Mouse (Mus musculus) small intestine, adult 2 months (tissue): ENCODE data around the gene D430041D05Rik.

Experiments
- CTCF ChIP-seq: fragments of 200-500 bp; IDR thresholded peaks from 2 replicates; pipeline ENCODE4 v1.5.1; 2012; ENCODE audit warnings: low read depth, mild to moderate bottlenecking, control low read depth, inconsistent platforms, low read length, moderate library complexity, mixed read lengths; ENCODE audit not compliant: insufficient replicate concordance, insufficient read length; ENCODE audit errors: extremely low read depth
- POLR2A ChIP-seq: fragments of 200-500 bp; IDR thresholded peaks from 2 replicates; pipeline ENCODE4 v1.6.1; 2012; ENCODE audit warnings: low read depth, mild to moderate bottlenecking, control low read depth, inconsistent platforms, low read length, moderate library complexity

GRCm38 (mm10) chr2:104219733-104220391 lies 191.0 kb downstream of the D430041D05Rik start:
- TF ChIP-seq CTCF (no peak), POLR2A (no peak)
